Mouse (Mus musculus) MEL (cell line): ENCODE data around the gene Ints11. TPM values are rescaled to one million over a fixed set of nuclear protein-coding genes. Genes with fewer than 3 reads are reported as not detected.

Source experiments
- DNase-seq: peaks from one replicate; pipeline ENCODE4 v3.0.0; 2011; ENCODE audit warnings: low read depth, low spot score
- H3K27ac ChIP-seq: 2 replicates; pipeline ENCODE4 v1.5.1; 2012; ENCODE audit warnings: low read depth, mild to moderate bottlenecking, control low read depth, low read length, moderate library complexity; ENCODE audit not compliant: control insufficient read depth
- H3K27me3 ChIP-seq, 2 experiments: fragments of 150-350 bp in 1 of 2; sonication (generic) in 1 of 2; 2 replicates each; pipeline ENCODE4 v1.6.1; 2012; ENCODE audit warnings: low read length in 2 of 2, mild to moderate bottlenecking in 2 of 2, improper control_type of control experiment in 1 of 2, moderate library complexity in 1 of 2; ENCODE audit not compliant: insufficient read depth in 2 of 2, control insufficient read depth in 1 of 2
- H3K36me3 ChIP-seq, 2 experiments: 2 replicates each; pipeline ENCODE4 v1.6.1; 2012 to 2014; ENCODE audit warnings: low read length in 2 of 2, improper control_type of control experiment in 1 of 2, inconsistent platforms in 1 of 2, mild to moderate bottlenecking in 1 of 2; ENCODE audit not compliant: insufficient read depth in 2 of 2, control insufficient read depth in 1 of 2
- H3K4me1 ChIP-seq, 2 experiments: fragments of 150-350 bp in 1 of 2; sonication (generic) in 1 of 2; 2 replicates each; pipeline ENCODE4 v1.6.1; 2012; ENCODE audit warnings: low read length in 2 of 2, improper control_type of control experiment in 1 of 2, mild to moderate bottlenecking in 1 of 2; ENCODE audit not compliant: insufficient read depth in 2 of 2, control insufficient read depth in 1 of 2
- H3K4me3 ChIP-seq, 2 experiments: fragments of 150-350 bp in 1 of 2; sonication (generic) in 1 of 2; 2 replicates each; pipeline ENCODE4 v1.5.1; 2012; ENCODE audit warnings: low read depth in 2 of 2, low read length in 2 of 2, mild to moderate bottlenecking in 2 of 2, moderate library complexity in 2 of 2, control low read depth in 1 of 2, improper control_type of control experiment in 1 of 2; ENCODE audit not compliant: control insufficient read depth in 1 of 2, insufficient read depth in 1 of 2
- H3K79me2 ChIP-seq: 2 replicates; pipeline ENCODE4 v1.6.1; 2012; ENCODE audit warnings: mild to moderate bottlenecking, low read length, moderate library complexity; ENCODE audit not compliant: control insufficient read depth, poor library complexity, insufficient read depth
- H3K9ac ChIP-seq: 2 replicates; pipeline ENCODE4 v1.6.1; 2012; ENCODE audit warnings: low read depth, mild to moderate bottlenecking, control low read depth, low read length, moderate library complexity; ENCODE audit not compliant: control insufficient read depth, poor library complexity, severe bottlenecking
- H3K9me3 ChIP-seq: fragments of 150-350 bp; sonication (generic); replicated peaks from 2 replicates; pipeline ENCODE4 v1.6.1; 2012; ENCODE audit warnings: mild to moderate bottlenecking, low read length, improper control_type of control experiment, moderate library complexity; ENCODE audit not compliant: insufficient read depth
- BHLHE40 ChIP-seq: IDR thresholded peaks from 2 replicates; pipeline ENCODE4 v1.6.1; 2012; ENCODE audit warnings: low read depth, mild to moderate bottlenecking, inconsistent platforms, low read length, improper control_type of control experiment, borderline replicate concordance
- CHD2 ChIP-seq: IDR thresholded peaks from 2 replicates; pipeline ENCODE4 v1.6.1; 2011; ENCODE audit warnings: low read length, improper control_type of control experiment
- CTCF ChIP-seq, 3 experiments: IDR thresholded peaks in 2 of 3; conservative IDR thresholded peaks in 1 of 3; 2 replicates each; pipeline ENCODE4 v1.5.1; 2011 to 2012; ENCODE audit warnings: low read length in 3 of 3, low read depth in 2 of 3, mild to moderate bottlenecking in 2 of 3, improper control_type of control experiment in 1 of 3, inconsistent platforms in 1 of 3, mixed read lengths in 1 of 3, moderate library complexity in 1 of 3; ENCODE audit not compliant: control insufficient read depth in 1 of 3, insufficient read depth in 1 of 3, poor library complexity in 1 of 3, severe bottlenecking in 1 of 3
- E2F4 ChIP-seq: IDR thresholded peaks from 2 replicates; pipeline ENCODE4 v1.6.1; 2011; ENCODE audit warnings: low read depth, low read length, improper control_type of control experiment, borderline replicate concordance
- ETS1 ChIP-seq: IDR thresholded peaks from 2 replicates; pipeline ENCODE4 v1.6.1; 2012; ENCODE audit warnings: low read depth, mild to moderate bottlenecking, inconsistent platforms, low read length, improper control_type of control experiment, moderate library complexity
- GABPA ChIP-seq: IDR thresholded peaks from 2 replicates; pipeline ENCODE4 v1.6.1; 2012; ENCODE audit warnings: low read depth, mild to moderate bottlenecking, inconsistent platforms, low read length, improper control_type of control experiment, moderate library complexity
- HCFC1 ChIP-seq: IDR thresholded peaks from 2 replicates; pipeline ENCODE4 v1.6.1; 2012; ENCODE audit warnings: low read depth, mild to moderate bottlenecking, inconsistent platforms, low read length, improper control_type of control experiment, moderate library complexity
- MAZ ChIP-seq: IDR thresholded peaks from 2 replicates; pipeline ENCODE4 v1.6.1; 2012; ENCODE audit warnings: low read depth, mild to moderate bottlenecking, inconsistent platforms, low read length, improper control_type of control experiment
- MEF2A ChIP-seq: IDR thresholded peaks from 2 replicates; pipeline ENCODE4 v1.6.1; 2014; ENCODE audit warnings: low read depth, mild to moderate bottlenecking, inconsistent platforms, low read length, improper control_type of control experiment; ENCODE audit not compliant: poor library complexity, insufficient replicate concordance, severe bottlenecking; ENCODE audit errors: extremely low read depth
- MYC ChIP-seq: IDR thresholded peaks from 2 replicates; pipeline ENCODE4 v1.6.1; 2011; ENCODE audit warnings: low read depth, mild to moderate bottlenecking, low read length, improper control_type of control experiment, moderate library complexity
- NELFE ChIP-seq: IDR thresholded peaks from 2 replicates; pipeline ENCODE4 v1.6.1; 2011; ENCODE audit warnings: low read depth, low read length, improper control_type of control experiment
- POLR2A ChIP-seq, 2 experiments: IDR thresholded peaks; 2 replicates each; pipeline ENCODE4 v1.6.1; 2011 to 2012; ENCODE audit warnings: low read length in 2 of 2, mild to moderate bottlenecking in 2 of 2, control low read depth in 1 of 2, improper control_type of control experiment in 1 of 2, low read depth in 1 of 2, moderate library complexity in 1 of 2; ENCODE audit not compliant: control insufficient read depth in 1 of 2, insufficient read depth in 1 of 2, poor library complexity in 1 of 2
- POLR2AphosphoS2 ChIP-seq: IDR thresholded peaks from 2 replicates; pipeline ENCODE4 v1.6.1; 2011; ENCODE audit warnings: low read length, improper control_type of control experiment
- POLR2AphosphoS5 ChIP-seq: IDR thresholded peaks from 2 replicates; pipeline ENCODE4 v1.6.1; 2012; ENCODE audit warnings: low read depth, borderline replicate concordance, mild to moderate bottlenecking, inconsistent platforms, low read length, moderate library complexity, mixed read lengths
- RAD21 ChIP-seq: IDR thresholded peaks from 2 replicates; pipeline ENCODE4 v1.6.1; 2011; ENCODE audit warnings: mild to moderate bottlenecking, low read depth, low read length, improper control_type of control experiment
- TBP ChIP-seq: IDR thresholded peaks from 2 replicates; pipeline ENCODE4 v1.8.0; 2011; ENCODE audit warnings: low read depth, low read length, improper control_type of control experiment
- TCF12 ChIP-seq: IDR thresholded peaks from 2 replicates; pipeline ENCODE4 v1.6.1; 2014; ENCODE audit warnings: low read depth, mild to moderate bottlenecking, inconsistent platforms, low read length, improper control_type of control experiment, moderate library complexity
- USF1 ChIP-seq: IDR thresholded peaks from 2 replicates; pipeline ENCODE4 v1.6.1; 2014; ENCODE audit warnings: low read depth, mild to moderate bottlenecking, inconsistent platforms, low read length, improper control_type of control experiment, moderate library complexity
- USF2 ChIP-seq, 2 experiments: IDR thresholded peaks; 2 replicates each; pipeline ENCODE4 v1.6.1; 2011 to 2012; ENCODE audit warnings: improper control_type of control experiment in 2 of 2, low read length in 2 of 2, borderline replicate concordance in 1 of 2, inconsistent platforms in 1 of 2, low read depth in 1 of 2, mild to moderate bottlenecking in 1 of 2; ENCODE audit not compliant: insufficient read depth in 1 of 2
- ZMIZ1 ChIP-seq: IDR thresholded peaks from 2 replicates; pipeline ENCODE4 v1.6.1; 2012; ENCODE audit warnings: low read depth, mild to moderate bottlenecking, inconsistent platforms, low read length, improper control_type of control experiment, moderate library complexity
- ZNF384 ChIP-seq: IDR thresholded peaks from 2 replicates; pipeline ENCODE4 v1.6.1; 2012; ENCODE audit warnings: low read depth, mild to moderate bottlenecking, inconsistent platforms, low read length, improper control_type of control experiment
- polyA plus RNA-seq, 2 experiments: library from polyadenylated mRNA; stranded (reverse) in 1 of 2; unstranded in 1 of 2; fragments of >175 nt in 1 of 2; fragments of >200 nt in 1 of 2; gene quantifications; 2 replicates each; pipeline versions ENCODE4 v1.2.1 to v1.2.4; 2012; ENCODE audit warnings: low replicate concordance in 2 of 2, low read depth in 1 of 2; ENCODE audit not compliant: insufficient read length in 2 of 2, insufficient read depth in 1 of 2, missing spikeins in 1 of 2
- total RNA-seq: library from RNA; depleted of rRNA; stranded (reverse); fragments of 300-350 nt; gene quantifications from 2 replicates; pipeline ENCODE4 v1.2.3, GENCODE M21; 2012

Ints11 gene
- total and polyA plus RNA-seq, 3 experiments = 78.9 to 96.8 TPM; not detected in 1

DNA sequence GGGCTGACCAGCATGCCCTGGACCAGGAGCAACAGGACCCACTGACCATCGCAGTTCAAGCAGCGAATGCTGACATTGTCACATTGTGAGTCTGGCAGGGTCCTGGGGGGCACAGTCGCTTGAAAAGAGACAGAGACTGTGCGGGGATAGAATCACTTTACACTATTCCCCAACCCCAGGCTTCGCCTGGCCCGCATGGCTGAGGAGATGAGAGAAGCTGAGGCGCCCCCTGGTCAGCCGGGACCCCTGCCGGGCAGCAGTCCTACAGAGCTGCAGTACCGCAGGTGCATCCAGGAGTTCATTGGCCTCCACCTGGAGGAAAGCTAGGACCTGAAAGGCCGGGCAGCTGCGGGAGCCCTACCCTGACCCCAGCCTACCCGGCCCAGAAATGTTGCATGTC lies 36.3 kb downstream of the Ints11 start:
- H3K27ac ChIP-seq = no peak overlapping the region
- H3K79me2 ChIP-seq = no peaks in the 10 kb centered on the region
- no peaks in the 10 kb centered on the region for H3K27me3 ChIP-seq
- no peaks in the 10 kb centered on the region for H3K9me3 ChIP-seq
- H3K9ac ChIP-seq = no peak overlapping the region
- no peaks in the 10 kb centered on the region for H3K4me1 ChIP-seq
- H3K36me3 ChIP-seq = no peaks in the 10 kb centered on the region; a peak in 1 of 4 replicates
- H3K4me3 ChIP-seq = no peak overlapping the region
- no peak for DNase-seq
- TF ChIP-seq ETS1 = no peak
- TF ChIP-seq TCF12 = no peak
- TF ChIP-seq TBP = no peak
- no peak for TF ChIP-seq GABPA
- TF ChIP-seq USF2 (IDR thresholded peaks at IDR 0.05; ENCODE audit: borderline replicate concordance in 1 of 2, insufficient read depth in 1 of 2, low read depth in 1 of 2, low read length in 2 of 2) = no peak
- no peak for TF ChIP-seq MAZ
- TF ChIP-seq POLR2A (IDR thresholded peaks at IDR 0.05; ENCODE audit: control insufficient read depth in 1 of 2, insufficient read depth in 1 of 2, low read depth in 1 of 2, low read length in 2 of 2, poor library complexity in 1 of 2) = no peak
- TF ChIP-seq CTCF (IDR thresholded peaks at IDR 0.05 in 2 of 3, conservative IDR thresholded peaks at IDR 0.05 in 1 of 3; ENCODE audit: control insufficient read depth in 1 of 3, insufficient read depth in 1 of 3, low read depth in 2 of 3, low read length in 3 of 3, poor library complexity in 1 of 3, severe bottlenecking in 1 of 3) = no peak
- TF ChIP-seq ZMIZ1 = no peak
- TF ChIP-seq E2F4 = no peak
- TF ChIP-seq ZNF384 = no peak
- no peak for TF ChIP-seq POLR2AphosphoS2
- TF ChIP-seq USF1 = no peak
- no peak for TF ChIP-seq BHLHE40
- no peak for TF ChIP-seq MEF2A
- TF ChIP-seq NELFE = no peak
- no peak for TF ChIP-seq POLR2AphosphoS5

DNA sequence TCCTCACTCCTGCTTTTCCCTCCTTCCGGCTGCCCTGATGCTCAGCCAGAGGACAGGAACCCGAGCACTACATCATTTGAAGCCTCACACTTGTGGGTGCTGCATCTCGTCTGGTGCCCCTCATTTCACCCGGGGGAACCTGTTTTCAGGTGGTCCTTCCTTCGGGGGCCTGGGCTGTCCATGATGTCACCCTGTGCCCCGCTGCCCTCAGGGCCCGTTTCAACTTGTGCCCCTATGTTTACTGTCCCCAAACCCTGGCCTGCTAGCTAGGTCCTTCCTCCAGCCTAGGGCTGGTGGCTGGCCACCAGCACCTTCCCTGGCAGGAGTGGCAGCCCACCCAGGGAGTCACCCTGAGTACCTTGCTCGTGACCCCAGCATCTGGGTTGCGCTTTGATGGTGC lies 36.8 kb downstream of the Ints11 start:
- Histone ChIP-seq H3K4me3 (no peak overlapping the region), H3K9me3 (no peaks in the 10 kb centered on the region), H3K79me2 (no peaks in the 10 kb centered on the region), H3K36me3 (no peaks in the 10 kb centered on the region; a peak in 1 of 4 replicates), H3K27me3 (no peaks in the 10 kb centered on the region), H3K9ac (no peak overlapping the region), H3K27ac (no peak overlapping the region), H3K4me1 (no peaks in the 10 kb centered on the region)
- no peak for DNase-seq
- TF ChIP-seq HCFC1 = no peak
- TF ChIP-seq CHD2 = no peak
- TF ChIP-seq MYC = no peak
- no peak for TF ChIP-seq RAD21
- no peak for TF ChIP-seq NELFE
